Mouse (Mus musculus): ENCODE measurements around the gene Eprs.

Eprs gene

DNA sequence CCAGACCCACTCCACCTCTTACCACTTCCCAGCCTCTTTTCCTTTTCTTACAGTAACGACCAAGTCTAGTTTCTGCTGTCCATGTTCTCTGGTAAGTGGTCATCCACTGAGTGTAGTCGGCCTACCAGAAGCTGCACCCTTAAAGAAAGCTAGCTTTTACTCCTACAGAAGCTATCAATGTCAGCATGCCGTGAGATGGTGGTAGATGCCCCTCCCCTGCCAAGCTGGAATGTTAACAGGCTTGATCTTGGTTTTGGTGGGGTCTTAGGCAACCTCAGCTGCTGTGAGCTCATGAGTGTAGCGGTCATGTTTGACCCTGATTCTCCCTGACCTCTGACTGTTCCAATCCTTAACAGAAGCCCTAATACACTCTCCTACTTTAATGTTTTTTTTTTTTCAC lies 4.6 kb upstream of the Eprs start:
- no peak for DNase-seq (ENCODE audit: low read depth, low spot score)

- peak; percentile 81 for DNase-seq (ENCODE audit: low read depth, low spot score)
Observed at GRCm38 (mm10) chr1:185363526-185364182, 810 bp downstream of the Eprs start.

DNA sequence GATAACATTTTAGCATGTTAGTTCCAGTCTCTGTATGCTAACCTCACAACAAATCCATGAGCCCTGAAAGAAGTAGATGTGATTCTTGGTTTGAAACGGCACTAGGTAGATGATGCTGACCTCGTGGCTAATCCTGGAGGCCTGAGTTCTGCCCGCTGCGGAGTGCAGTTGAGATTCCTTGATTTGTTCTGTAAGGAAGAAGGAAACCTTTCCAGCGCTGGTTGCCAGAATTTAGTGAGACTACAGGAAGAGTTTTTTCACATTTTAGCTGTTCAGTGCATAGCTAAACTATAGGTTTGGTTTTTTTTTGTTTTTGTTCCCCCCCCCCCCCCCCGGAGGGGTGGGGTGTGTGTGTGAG lies 1.3 kb downstream of the Eprs start:
- DNase-seq (ENCODE audit: low read depth, low spot score) = no peak

GRCm38 (mm10) chr1:185367383-185367782 lies 4.5 kb downstream of the Eprs start:
- DNase-seq (ENCODE audit: low read depth, low spot score) = no peak

GRCm38 (mm10) chr1:185369979-185370378 lies 7.1 kb downstream of the Eprs start:
- no peak for DNase-seq (ENCODE audit: low read depth, low spot score)

- no peak for DNase-seq (ENCODE audit: low read depth, low spot score)
Observed at GRCm38 (mm10) chr1:185376390-185376789, 13.5 kb downstream of the Eprs start.

DNA sequence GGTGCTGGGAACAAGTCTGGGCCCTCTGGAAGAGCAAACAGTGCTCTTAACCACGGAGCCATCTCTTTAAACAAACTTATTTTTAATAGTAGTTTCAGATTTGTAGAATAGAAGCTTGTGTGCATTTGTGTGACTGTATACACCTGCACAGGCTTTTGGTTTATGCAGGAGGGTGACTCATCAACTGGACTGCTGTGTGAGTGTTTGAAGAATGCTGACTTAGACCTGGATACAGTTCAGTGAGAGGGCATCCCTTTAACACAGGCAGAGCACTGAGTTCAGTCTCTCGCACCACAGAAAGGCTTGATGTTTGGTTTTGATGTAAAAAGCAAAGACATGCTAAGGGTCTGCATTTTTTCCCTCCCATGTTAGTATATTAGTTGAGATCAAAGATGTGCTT lies 14.6 kb downstream of the Eprs start:
- DNase-seq (ENCODE audit: low read depth, low spot score) = no peak

DNA sequence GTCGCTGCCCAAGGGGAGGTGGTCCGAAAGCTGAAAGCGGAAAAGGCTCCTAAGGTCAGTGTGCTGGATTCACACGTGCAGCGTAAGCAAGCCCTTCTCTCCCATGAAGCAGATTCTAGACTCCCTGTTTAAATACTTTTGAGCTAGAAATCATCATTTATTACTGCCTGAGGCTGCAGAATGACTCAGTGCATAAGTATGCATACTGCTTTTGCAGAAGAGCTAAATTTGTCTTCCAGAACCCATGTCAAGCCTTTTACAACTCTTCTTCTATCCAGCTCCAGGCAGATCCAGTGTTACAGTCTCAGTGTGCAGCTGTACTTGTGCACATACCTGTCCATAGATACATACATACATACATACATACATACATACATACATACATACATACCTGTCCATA lies 38.8 kb downstream of the Eprs start:
- DNase-seq (ENCODE audit: low read depth, low spot score) = no peak

- DNase-seq (ENCODE audit: low read depth, low spot score) = peak; percentile 43
Observed at GRCm38 (mm10) chr1:185404021-185404420, 41.2 kb downstream of the Eprs start.

DNA sequence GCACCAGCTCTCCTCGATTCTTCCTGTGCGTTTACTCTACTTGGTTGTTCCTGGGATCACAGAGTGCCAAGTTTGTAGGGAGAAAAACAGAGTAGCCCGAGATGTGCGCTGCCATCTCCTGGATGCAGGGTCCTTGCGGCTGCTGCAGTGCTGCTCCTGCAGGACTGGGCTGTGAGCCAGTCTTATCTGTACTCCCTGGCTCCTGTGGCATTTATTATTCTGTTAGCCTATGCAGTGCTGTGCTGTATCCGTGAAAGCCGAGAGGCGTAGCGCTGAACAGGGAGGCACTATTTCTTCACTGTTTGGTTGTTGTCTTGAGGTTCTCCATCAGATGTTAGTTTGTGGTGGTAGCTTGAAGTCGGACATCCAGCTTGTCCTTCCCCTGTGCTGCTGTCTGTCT lies 43.1 kb downstream of the Eprs start:
- DNase-seq (ENCODE audit: low read depth, low spot score) = no peak

DNA sequence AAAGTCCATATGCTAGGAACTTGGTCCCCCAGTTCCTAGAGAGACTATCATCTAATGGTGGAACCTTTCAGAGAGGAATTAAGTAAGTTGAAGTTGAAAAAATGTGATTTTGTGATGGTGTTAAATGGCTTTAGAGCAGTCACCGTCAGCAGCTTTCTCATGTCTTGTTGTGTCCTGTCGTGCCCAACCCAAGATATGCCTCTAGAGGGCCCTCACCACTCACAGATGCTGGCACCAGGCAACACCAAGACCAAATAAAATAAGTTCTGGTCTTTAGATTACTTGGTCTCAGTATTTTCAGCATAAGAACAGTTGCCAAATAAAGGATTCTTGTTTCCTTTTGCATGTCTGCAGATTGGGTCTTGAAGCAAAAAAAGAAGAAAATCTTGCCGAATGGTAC lies 47.0 kb downstream of the Eprs start:
- DNase-seq (ENCODE audit: low read depth, low spot score) = peak; percentile 34

DNA sequence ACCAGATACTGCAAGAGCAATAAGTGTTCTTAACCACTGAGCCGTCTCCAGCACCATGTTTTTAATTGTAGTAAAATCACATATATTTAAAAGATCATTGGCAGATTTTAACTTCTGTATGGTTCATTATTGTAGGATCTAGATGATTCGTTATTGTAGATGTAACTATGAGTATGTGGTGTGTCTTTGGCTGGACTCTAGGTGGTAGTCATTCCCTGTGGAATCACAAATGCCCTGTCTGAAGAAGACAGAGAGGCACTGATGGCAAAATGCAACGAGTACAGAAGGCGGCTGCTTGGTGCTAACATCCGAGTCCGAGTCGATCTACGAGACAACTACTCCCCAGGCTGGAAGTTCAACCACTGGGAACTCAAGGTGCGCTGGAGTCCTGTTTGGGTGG lies 55.2 kb downstream of the Eprs start:
- DNase-seq (ENCODE audit: low read depth, low spot score) = no peak

GRCm38 (mm10) chr1:185419805-185420204 lies 57.0 kb downstream of the Eprs start:
- DNase-seq (ENCODE audit: low read depth, low spot score) = no peak

- no peak for DNase-seq (ENCODE audit: low read depth, low spot score)
Observed at GRCm38 (mm10) chr1:185420776-185421175, 57.9 kb downstream of the Eprs start.

DNA sequence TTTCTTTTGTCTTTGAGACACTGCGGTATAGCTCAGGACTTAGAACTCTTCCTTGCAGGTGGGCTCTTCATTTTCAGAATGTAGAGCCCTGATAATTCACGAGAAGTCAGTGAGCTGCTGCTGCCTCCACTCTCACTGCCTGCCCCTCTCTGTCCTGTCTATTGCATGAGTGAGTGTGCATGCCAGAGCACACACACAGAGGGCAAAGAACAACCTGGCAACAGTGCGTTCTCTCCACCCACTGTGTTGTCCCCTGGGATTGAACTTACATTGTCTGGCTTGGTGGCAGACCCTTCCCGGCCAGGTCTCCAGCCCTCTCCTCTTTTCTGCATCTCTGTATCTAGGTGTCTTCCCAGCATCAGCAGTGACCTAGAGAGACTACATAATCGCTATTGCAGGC lies 63.7 kb downstream of the Eprs start:
- DNase-seq (ENCODE audit: low read depth, low spot score) = no peak

DNA sequence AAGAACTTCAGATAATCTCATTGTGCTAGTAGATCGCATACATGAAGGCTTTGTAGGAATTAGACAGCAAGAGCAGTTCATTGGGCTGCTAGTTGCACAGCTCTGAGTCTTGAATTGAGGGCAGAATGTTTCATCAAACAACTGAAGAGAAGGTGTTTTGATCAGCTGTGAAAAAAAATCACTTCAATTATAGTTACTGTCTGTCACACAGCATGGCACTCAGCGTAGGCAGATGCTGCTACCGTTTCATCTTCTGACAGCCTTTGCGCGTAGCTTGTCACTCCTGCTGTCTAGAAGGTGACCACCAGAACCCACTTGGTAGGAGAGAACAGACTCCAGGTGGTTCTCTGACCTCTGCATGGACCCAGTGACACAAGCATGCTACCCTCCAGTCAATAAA lies 67.6 kb downstream of the Eprs start:
- no peak for DNase-seq (ENCODE audit: low read depth, low spot score)

DNA sequence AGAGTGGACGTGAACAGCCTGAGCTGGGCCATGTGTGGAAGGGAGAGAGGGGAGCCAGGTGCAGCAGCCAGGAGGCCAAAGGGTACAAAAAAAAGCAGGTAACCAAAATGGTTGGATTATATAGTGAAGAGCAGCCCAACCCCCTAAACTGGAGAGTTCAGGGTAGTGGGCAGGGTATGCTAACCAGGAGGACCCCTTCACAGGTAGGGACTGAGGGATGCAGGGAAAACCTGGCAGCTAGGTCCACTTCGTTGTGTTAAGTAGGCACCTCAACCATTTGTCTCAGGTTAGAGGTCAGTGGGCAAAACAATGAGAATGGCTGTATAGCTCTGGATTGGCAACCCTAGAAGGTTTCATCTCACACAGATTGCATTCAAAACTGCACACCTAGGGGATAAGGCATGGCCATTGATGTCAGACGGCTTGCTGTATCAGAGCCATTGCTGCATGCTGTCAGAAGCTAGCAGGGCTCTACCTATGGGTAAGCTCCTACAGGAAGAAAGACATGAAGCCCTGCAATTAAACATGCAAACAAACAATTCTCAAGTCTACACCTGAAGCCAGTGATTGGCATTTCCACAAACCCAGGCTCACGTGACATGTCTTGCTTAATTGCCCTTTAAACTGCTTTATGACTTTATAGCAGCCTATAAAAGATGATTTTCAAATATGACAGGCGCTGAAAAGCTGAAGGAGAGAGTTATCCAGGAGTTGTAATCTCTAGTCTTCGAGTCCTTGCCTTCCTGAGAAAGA lies 68.6 kb downstream of the Eprs start:
- no peak for DNase-seq (ENCODE audit: low read depth, low spot score)

GRCm38 (mm10) chr1:185431998-185432317 lies 69.1 kb downstream of the Eprs start:
- no peak for DNase-seq (ENCODE audit: low read depth, low spot score)

- DNase-seq (ENCODE audit: low read depth, low spot score) = no peak
Observed at GRCm38 (mm10) chr1:185433112-185433511, 70.3 kb downstream of the Eprs start.

- DNase-seq (ENCODE audit: low read depth, low spot score) = no peak
Observed at GRCm38 (mm10) chr1:185438841-185439580, 76.2 kb downstream of the Eprs start.

GRCm38 (mm10) chr1:185441703-185442472 lies 79.0 kb downstream of the Eprs start:
- no peak for DNase-seq (ENCODE audit: low read depth, low spot score)

GRCm38 (mm10) chr1:185448936-185449335 lies 86.1 kb downstream of the Eprs start:
- DNase-seq (ENCODE audit: low read depth, low spot score) = no peak

Data from ZHBTc4 (cell line).